Mouse (Mus musculus) ES-E14 (cell line): ENCODE measurements around the gene Stac2. TPM values are rescaled to one million over a fixed set of nuclear protein-coding genes. Genes with fewer than 3 reads are reported as not detected.
A peak's percentile ranks its signal among the peaks of the same experiment; 100 is the strongest.

Experiments used
- DNase-seq: peaks from one replicate; pipeline ENCODE4 v3.0.0-alpha.2; 2013; ENCODE audit warnings: low read depth, low spot score
- H3K27ac ChIP-seq: 2 replicates; pipeline ENCODE4 v1.5.1; 2012; ENCODE audit warnings: low read depth, mild to moderate bottlenecking, low read length, moderate library complexity, mixed read lengths; ENCODE audit not compliant: poor library complexity, insufficient read depth, severe bottlenecking
- H3K36me3 ChIP-seq: 2 replicates; pipeline ENCODE4 v1.6.1; 2012; ENCODE audit warnings: mild to moderate bottlenecking, low read length, moderate library complexity, mixed read lengths; ENCODE audit not compliant: control insufficient read depth, poor library complexity, insufficient read depth, severe bottlenecking
- H3K4me1 ChIP-seq, 2 experiments: fragments of 150-350 bp in 1 of 2; sonication (generic) in 1 of 2; 2 replicates each; pipeline ENCODE4 v1.6.1; 2012; ENCODE audit warnings: low read length in 2 of 2, mild to moderate bottlenecking in 1 of 2, mixed read lengths in 1 of 2; ENCODE audit not compliant: control insufficient read depth in 2 of 2, insufficient read depth in 2 of 2, poor library complexity in 1 of 2
- H3K4me3 ChIP-seq, 2 experiments: fragments of 150-350 bp in 1 of 2; sonication (generic) in 1 of 2; 2 replicates each; pipeline ENCODE4 v1.5.1; 2012; ENCODE audit warnings: low read length in 2 of 2, low read depth in 1 of 2, mild to moderate bottlenecking in 1 of 2, mixed read lengths in 1 of 2; ENCODE audit not compliant: insufficient read depth in 1 of 2, poor library complexity in 1 of 2, severe bottlenecking in 1 of 2
- H3K9ac ChIP-seq: 2 replicates; pipeline ENCODE4 v1.6.1; 2012; ENCODE audit warnings: low read depth, mild to moderate bottlenecking, low read length, mixed read lengths; ENCODE audit not compliant: poor library complexity, insufficient read depth, severe bottlenecking
- H3K9me3 ChIP-seq: fragments of 150-350 bp; sonication (generic); 2 replicates; pipeline ENCODE4 v1.6.1; 2012; ENCODE audit warnings: low read depth, mild to moderate bottlenecking, low read length; ENCODE audit not compliant: control insufficient read depth, insufficient read depth
- CHD2 ChIP-seq: IDR thresholded peaks from 2 replicates; pipeline ENCODE4 v1.6.1; 2014; ENCODE audit warnings: mild to moderate bottlenecking, low read depth, low read length, inconsistent platforms
- HCFC1 ChIP-seq: IDR thresholded peaks from 2 replicates; pipeline ENCODE4 v1.6.1; 2012; ENCODE audit warnings: low read length, inconsistent platforms, borderline replicate concordance; ENCODE audit not compliant: insufficient read depth
- MAFK ChIP-seq: IDR thresholded peaks from 2 replicates; pipeline ENCODE4 v1.6.1; 2014; ENCODE audit warnings: mild to moderate bottlenecking, low read depth, low read length, inconsistent platforms; ENCODE audit not compliant: insufficient read depth
- ZC3H11A ChIP-seq: IDR thresholded peaks from 2 replicates; pipeline ENCODE4 v1.6.1; 2012; ENCODE audit warnings: low read depth, mild to moderate bottlenecking, inconsistent platforms, low read length, borderline replicate concordance
- ZNF384 ChIP-seq: IDR thresholded peaks from 2 replicates; pipeline ENCODE4 v1.6.1; 2012; ENCODE audit warnings: low read depth, low read length, inconsistent platforms
- in situ Hi-C, 2 experiments: fragments of 600-800 bp; cut with MboI; formaldehyde crosslinking; loops; one replicate each; pipeline ENCODE4 v1.15.1; 2025; ENCODE audit warnings: low sequenced_read_pairs in 2 of 2, inconsistent platforms in 1 of 2; ENCODE audit not compliant: unreplicated experiment in 2 of 2
- total RNA-seq: library from RNA; depleted of rRNA; stranded (reverse); fragments of 300-350 nt; gene quantifications from 2 replicates; pipeline ENCODE4 v1.2.3, GENCODE M21; 2012

The Stac2 gene
- total RNA-seq, 1 experiment, result 2.1 TPM

DNA sequence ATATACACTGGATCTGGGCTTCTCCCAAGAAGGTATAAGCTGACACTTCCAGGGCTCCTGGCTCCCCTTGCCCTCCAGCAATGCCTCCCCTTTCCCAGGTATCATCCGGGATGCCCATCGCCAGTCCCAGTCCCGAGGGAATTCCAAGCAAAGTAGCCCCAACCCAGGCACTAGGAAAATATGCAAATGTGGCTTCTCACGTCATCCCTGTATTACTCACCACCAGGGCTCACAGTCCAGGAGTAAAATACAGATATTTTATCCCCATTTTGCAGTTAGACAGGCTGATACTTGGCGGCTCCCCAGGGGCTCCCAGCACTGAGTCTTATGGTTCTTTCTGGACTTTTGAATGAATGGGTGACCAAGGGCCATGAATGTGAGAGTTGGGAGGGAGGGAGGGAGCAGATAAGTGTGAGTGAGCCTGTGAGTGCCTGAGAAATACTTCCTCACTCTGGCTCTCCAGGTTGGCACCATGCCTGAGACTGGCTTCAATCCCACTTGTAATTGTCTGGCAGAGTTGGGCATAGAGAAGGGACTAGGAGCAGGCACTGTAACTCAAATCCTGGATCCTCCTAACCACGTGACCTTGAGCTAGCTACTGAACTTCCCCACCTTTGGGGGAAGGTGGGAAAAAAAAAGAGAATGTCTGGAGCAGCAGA, 8.8 kb upstream of the Stac2 start:
- no peaks in the 10 kb centered on the region for H3K9me3 ChIP-seq
- in situ Hi-C loops, result no loop called here
- TF ChIP-seq ZNF384 (no peak), ZC3H11A (no peak), CHD2 (no peak), HCFC1 (no peak), MAFK (no peak)
- no peaks in the 10 kb centered on the region for H3K36me3 ChIP-seq
- H3K4me1 ChIP-seq, result peaks cover 2 to 29% of the 10 kb centered on the region in 2 experiments; a peak in 3 of 4 replicates
- DNase-seq, result no peak
- no peak overlapping the region for H3K4me3 ChIP-seq
- no peak overlapping the region for H3K27ac ChIP-seq
- no peak overlapping the region for H3K9ac ChIP-seq

- Histone ChIP-seq H3K4me1 (peaks cover 2 to 30% of the 10 kb centered on the region in 2 experiments; a peak in 3 of 4 replicates), H3K9ac (no peak overlapping the region), H3K27ac (no peak overlapping the region), H3K36me3 (no peaks in the 10 kb centered on the region), H3K9me3 (no peaks in the 10 kb centered on the region), H3K4me3 (no peak overlapping the region)
- TF ChIP-seq ZNF384, result no peak
- TF ChIP-seq CHD2, result no peak
- no peak for TF ChIP-seq MAFK
- TF ChIP-seq HCFC1, result no peak
- TF ChIP-seq ZC3H11A, result no peak
- in situ Hi-C loops, result no loop called here
- DNase-seq, result no peak
These were observed 8.2 kb upstream of the Stac2 start for GRCm38 (mm10) chr11:98061441-98061840.

DNA sequence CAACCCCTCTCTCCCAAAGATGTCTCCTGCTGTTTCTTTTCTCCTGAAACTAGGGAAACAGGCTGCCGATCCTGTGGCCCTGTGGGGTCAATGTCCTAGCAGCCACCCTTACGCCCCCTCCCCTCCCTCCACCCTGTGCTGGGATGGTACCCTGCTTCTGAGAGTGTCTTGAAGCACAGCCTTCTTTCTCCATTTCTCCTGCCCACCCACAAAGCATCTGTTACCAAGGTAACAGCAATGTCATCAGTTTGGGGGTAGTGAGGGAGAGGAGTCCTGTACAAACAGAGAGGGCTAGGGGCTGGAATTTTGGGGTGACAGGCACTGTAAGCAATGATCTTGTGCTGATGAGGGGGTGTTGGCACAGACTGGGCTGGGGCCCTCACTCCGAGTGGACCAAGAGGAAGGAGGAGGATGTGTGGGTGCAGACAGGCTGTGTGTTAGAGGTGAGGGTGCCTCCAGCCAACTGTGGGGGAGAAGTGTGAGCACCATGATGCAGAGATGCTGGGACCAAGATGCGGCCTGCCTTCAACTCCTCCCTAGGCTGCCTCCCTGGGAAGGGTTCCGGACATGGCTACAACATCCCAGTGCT, 6.9 kb upstream of the Stac2 start:
- no peak for DNase-seq
- Histone ChIP-seq H3K9ac (peak overlapping the region; percentile 31; the same call in 1 of the 2 replicates), H3K9me3 (no peaks in the 10 kb centered on the region), H3K4me3 (no peak overlapping the region), H3K36me3 (no peaks in the 10 kb centered on the region), H3K4me1 (peaks cover 2 to 25% of the 10 kb centered on the region in 2 experiments; a peak in 3 of 4 replicates), H3K27ac (no peak overlapping the region)
- in situ Hi-C loops, result no loop called here
- TF ChIP-seq ZC3H11A (no peak), CHD2 (no peak), MAFK (no peak), HCFC1 (no peak), ZNF384 (no peak)

DNA sequence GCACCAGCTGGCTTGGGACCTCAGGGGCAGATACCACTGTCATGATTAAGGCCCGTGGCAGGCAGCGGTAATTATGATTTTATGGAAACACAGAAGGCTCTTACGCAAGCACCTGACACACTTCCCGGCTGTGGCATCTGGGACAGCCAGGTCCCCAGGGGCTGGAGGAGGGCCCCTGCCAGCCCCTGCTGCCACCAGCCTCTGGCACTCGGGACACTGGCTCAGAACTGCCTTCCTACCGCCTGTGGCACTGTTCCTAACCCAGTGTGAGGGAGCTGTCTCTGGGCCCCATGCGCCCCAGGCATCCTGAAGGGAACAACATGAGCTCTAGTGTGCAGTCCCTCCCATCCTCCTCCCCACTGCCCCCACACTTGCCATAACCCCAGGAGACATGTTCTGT, 6.4 kb upstream of the Stac2 start:
- DNase-seq, result no peak
- Histone ChIP-seq H3K9ac (peak overlapping the region; percentile 31; the same call in 1 of the 2 replicates), H3K4me3 (no peak overlapping the region), H3K36me3 (no peaks in the 10 kb centered on the region), H3K9me3 (no peaks in the 10 kb centered on the region), H3K27ac (no peak overlapping the region), H3K4me1 (peaks cover 2 to 20% of the 10 kb centered on the region in 2 experiments; a peak in 3 of 4 replicates)
- in situ Hi-C loops, result no loop called here
- no peak for TF ChIP-seq HCFC1
- TF ChIP-seq MAFK, result no peak
- TF ChIP-seq CHD2, result no peak
- TF ChIP-seq ZNF384, result no peak

- in situ Hi-C loops, result no loop called here
- H3K4me1 ChIP-seq, result peaks cover 2 to 20% of the 10 kb centered on the region in 2 experiments; a peak in 3 of 4 replicates
- H3K9ac ChIP-seq, result peak overlapping the region; percentile 32
- peak overlapping the region; percentile 68 for H3K27ac ChIP-seq
- DNase-seq, result peak; percentile 87
- TF ChIP-seq ZC3H11A (no peak), CHD2 (peak; percentile 87)
- no peaks in the 10 kb centered on the region for H3K36me3 ChIP-seq
- H3K9me3 ChIP-seq, result no peaks in the 10 kb centered on the region
- peak overlapping the region; percentile 16 to 45; a peak in 3 of 4 replicates for H3K4me3 ChIP-seq
These were observed 4.7 kb upstream of the Stac2 start for GRCm38 (mm10) chr11:98057998-98058397.
